Comparison of ENCODE assay signal across 26 mouse cellular contexts in genomic region chr14:99348175-99348764, GRCm38 (mm10). TPM values are rescaled to one million over a fixed set of nuclear protein-coding genes. Genes with fewer than 3 reads are reported as not detected.
DNase-seq lines count a peak whose midpoint lies in the region; ATAC-seq and TF ChIP-seq lines count a peak whose summit lies in the region.
"Had no signal": no experiment of that assay in that cellular context is flagged by ENCODE, and none has a peak within 500 bp of the region (broad histone marks: within the 10 kb centered on the region; RNA-seq: fewer than 3 reads in every experiment).

No protein-coding gene starts in this region.

- no peak overlapping the region for H3K9ac ChIP-seq in forebrain, embryonic 14.5 days (ENCODE audit: low read length)
- H3K9ac ChIP-seq in forebrain, embryonic 15.5 days (replicated peaks): no peak overlapping the region
- no peak overlapping the region for H3K9ac ChIP-seq in midbrain, embryonic 11.5 days (ENCODE audit: low read length)
- no peak overlapping the region for H3K9ac ChIP-seq in midbrain, embryonic 16.5 days (ENCODE audit: low read depth, low read length)
- H3K9ac ChIP-seq: intestine, embryonic 15.5 days; liver, embryonic 12.5 days; liver, postnatal 0 days; neural tube, embryonic 15.5 days had no signal

- H3K4me3 ChIP-seq in forebrain, embryonic 14.5 days (ENCODE audit: low read depth, low read length): no peak overlapping the region
- no peak overlapping the region for H3K4me3 ChIP-seq in forebrain, embryonic 15.5 days
- H3K4me3 ChIP-seq in midbrain, embryonic 11.5 days (ENCODE audit: low read depth, low read length): no peak overlapping the region
- no peak overlapping the region for H3K4me3 ChIP-seq in midbrain, embryonic 16.5 days (ENCODE audit: low read depth, low read length)
- peak overlapping the region; percentile 17 for H3K4me3 ChIP-seq in E14TG2a.4 (replicated peaks; ENCODE audit: low read length)
- no peak overlapping the region for H3K4me3 ChIP-seq in lung, adult 2 months (replicated peaks; ENCODE audit: extremely low read depth, low read depth, low read length)
- H3K4me3 ChIP-seq: hindbrain, embryonic 10.5 days; intestine, embryonic 15.5 days; liver, embryonic 12.5 days; neural tube, embryonic 15.5 days had no signal

- H3K27me3 ChIP-seq in forebrain, embryonic 14.5 days (replicated peaks; ENCODE audit: control insufficient read depth, insufficient read depth, low read length): no peaks in the 10 kb centered on the region
- no peaks in the 10 kb centered on the region for H3K27me3 ChIP-seq in forebrain, embryonic 15.5 days
- no peaks in the 10 kb centered on the region for H3K27me3 ChIP-seq in midbrain, embryonic 11.5 days (ENCODE audit: control insufficient read depth, insufficient read depth, low read length)
- no peaks in the 10 kb centered on the region for H3K27me3 ChIP-seq in midbrain, embryonic 16.5 days (ENCODE audit: control insufficient read depth, insufficient read depth, low read depth, low read length)
- no peaks in the 10 kb centered on the region for H3K27me3 ChIP-seq in E14TG2a.4 (ENCODE audit: insufficient read depth, low read length)
- H3K27me3 ChIP-seq: intestine, embryonic 15.5 days; liver, embryonic 12.5 days; neural tube, embryonic 15.5 days had no signal

- H3K4me2 ChIP-seq in forebrain, embryonic 14.5 days (ENCODE audit: low read length): no peak overlapping the region
- no peak overlapping the region for H3K4me2 ChIP-seq in forebrain, embryonic 15.5 days (replicated peaks)
- H3K4me2 ChIP-seq in midbrain, embryonic 11.5 days: no peak overlapping the region
- no peak overlapping the region for H3K4me2 ChIP-seq in midbrain, embryonic 16.5 days (ENCODE audit: low read length)
- H3K4me2 ChIP-seq: intestine, embryonic 15.5 days; liver, embryonic 12.5 days; neural tube, embryonic 15.5 days had no signal

- H3K4me1 ChIP-seq in forebrain, embryonic 14.5 days (ENCODE audit: control insufficient read depth, insufficient read depth, low read length): 0 out of 2 replicates have a peak, but pooled peaks cover 5% of the 10 kb centered on the region
- H3K4me1 ChIP-seq in forebrain, embryonic 15.5 days: peaks cover 8% of the 10 kb centered on the region; the same call in 1 of the 2 replicates
- peaks cover 4% of the 10 kb centered on the region for H3K4me1 ChIP-seq in midbrain, embryonic 11.5 days (ENCODE audit: control insufficient read depth, insufficient read depth, low read length)
- no peaks in the 10 kb centered on the region for H3K4me1 ChIP-seq in midbrain, embryonic 16.5 days (ENCODE audit: control insufficient read depth, insufficient read depth, low read length)
- H3K4me1 ChIP-seq in E14TG2a.4 (replicated peaks; ENCODE audit: low read depth, low read length): peaks cover 63% of the 10 kb centered on the region
- no peaks in the 10 kb centered on the region for H3K4me1 ChIP-seq in lung, adult 2 months (ENCODE audit: control insufficient read depth, insufficient read depth, low read length)
- H3K4me1 ChIP-seq: intestine, embryonic 15.5 days; liver, embryonic 12.5 days; neural tube, embryonic 15.5 days had no signal

- H3K27ac ChIP-seq in forebrain, embryonic 14.5 days (ENCODE audit: low read depth, low read length): no peak overlapping the region
- H3K27ac ChIP-seq in forebrain, embryonic 15.5 days (replicated peaks): no peak overlapping the region
- H3K27ac ChIP-seq in midbrain, embryonic 11.5 days (ENCODE audit: low read depth, low read length): no peak overlapping the region
- H3K27ac ChIP-seq in midbrain, embryonic 16.5 days (ENCODE audit: low read length): no peak overlapping the region
- H3K27ac ChIP-seq: hindbrain, embryonic 10.5 days; intestine, embryonic 15.5 days; liver, embryonic 12.5 days; macrophage; neural tube, embryonic 15.5 days had no signal

- ATAC-seq in forebrain, embryonic 14.5 days: peak; percentile 40; the same call in 1 of the 2 replicates
- ATAC-seq in forebrain, embryonic 15.5 days (replicated peaks): no peak
- ATAC-seq in midbrain, embryonic 11.5 days (ENCODE audit: low FRiP score): no peak
- no peak for ATAC-seq in midbrain, embryonic 16.5 days
- ATAC-seq: hindbrain, embryonic 16.5 days; intestine, embryonic 15.5 days; liver, embryonic 12.5 days; liver, postnatal 0 days; lung, postnatal 0 days had no signal

- no peaks in the 10 kb centered on the region for H3K9me3 ChIP-seq in forebrain, embryonic 14.5 days (replicated peaks; ENCODE audit: control insufficient read depth, low read length)
- H3K9me3 ChIP-seq in forebrain, embryonic 15.5 days: no peaks in the 10 kb centered on the region
- no peaks in the 10 kb centered on the region for H3K9me3 ChIP-seq in midbrain, embryonic 11.5 days (ENCODE audit: control insufficient read depth, low read length)
- no peaks in the 10 kb centered on the region for H3K9me3 ChIP-seq in midbrain, embryonic 16.5 days (replicated peaks; ENCODE audit: control insufficient read depth, low read length, poor library complexity, severe bottlenecking)
- H3K9me3 ChIP-seq in E14TG2a.4 (ENCODE audit: low read length): peaks cover 25% of the 10 kb centered on the region
- H3K9me3 ChIP-seq: hindbrain, embryonic 10.5 days; intestine, embryonic 15.5 days; liver, embryonic 12.5 days; neural tube, embryonic 15.5 days had no signal

- DNase-seq in forebrain, embryonic 14.5 days (ENCODE audit: low spot score): peak; percentile 44
- DNase-seq in midbrain, embryonic 11.5 days (ENCODE audit: low spot score, missing footprints): peak; percentile 61
- peak; percentile 46 for DNase-seq in R1 (ENCODE audit: low read depth, low spot score)
- DNase-seq in lung, adult 2 months: no peak
- DNase-seq in frontal cortex, adult 2 months (ENCODE audit: extremely low spot score in 1 of 2, low spot score in 1 of 2): no peak
- DNase-seq: adrenal gland, postnatal 10 days; cerebellum, adult 11-12 months; cerebellum, postnatal 10 days; heart, postnatal 14 days; kidney, adult 2 months; kidney, postnatal 36 days; layer of hippocampus, postnatal 36 days; left cerebral cortex, postnatal 4 days; liver, postnatal 0 days; retina, postnatal 1 day; right cerebral cortex, postnatal 14 days had no signal

- 60% methylated on average over 13 of the region's 13 CpGs for WGBS in forebrain, embryonic 14.5 days
- WGBS in forebrain, embryonic 15.5 days: 59% methylated on average over 13 of the region's 13 CpGs
- WGBS in midbrain, embryonic 11.5 days: 77% methylated on average over 13 of the region's 13 CpGs
- 65% methylated on average over 13 of the region's 13 CpGs for WGBS in midbrain, embryonic 16.5 days
- WGBS in lung, adult 2 months: 75% methylated on average over 13 of the region's 13 CpGs

- no peaks in the 10 kb centered on the region for H3K36me3 ChIP-seq in forebrain, embryonic 14.5 days (ENCODE audit: control insufficient read depth, insufficient read depth, low read length)
- no peaks in the 10 kb centered on the region for H3K36me3 ChIP-seq in forebrain, embryonic 15.5 days
- no peaks in the 10 kb centered on the region for H3K36me3 ChIP-seq in midbrain, embryonic 11.5 days (ENCODE audit: control insufficient read depth, insufficient read depth, low read length)
- H3K36me3 ChIP-seq in midbrain, embryonic 16.5 days (ENCODE audit: control insufficient read depth, insufficient read depth, low read length): no peaks in the 10 kb centered on the region
- peaks cover 27% of the 10 kb centered on the region for H3K36me3 ChIP-seq in E14TG2a.4 (ENCODE audit: insufficient read depth, low read length)
- H3K36me3 ChIP-seq: hindbrain, embryonic 10.5 days; intestine, embryonic 15.5 days; liver, embryonic 12.5 days; neural tube, embryonic 15.5 days had no signal

- TF ChIP-seq CTCF in E14TG2a.4 (conservative IDR thresholded peaks at IDR 0.05; ENCODE audit: low read length): no peak
- no peak for TF ChIP-seq CTCF in lung, adult 2 months (IDR thresholded peaks at IDR 0.05; ENCODE audit: insufficient read depth, low read length)

- TF ChIP-seq POLR2A in lung, adult 2 months (IDR thresholded peaks at IDR 0.05; ENCODE audit: borderline replicate concordance, extremely low read depth, low read depth, low read length): no peak

RNA-seq across cellular contexts. Expression of gene Klf5, which starts 49.8 kb away (rescaled TPM):
- 2.3 and 3.7 TPM in 2 replicates for polyA plus RNA-seq in forebrain, embryonic 14.5 days (2014; fragmentation: Nextera tagmentation; extraction: Ambion mirVana)
- polyA plus RNA-seq in forebrain, embryonic 15.5 days (2015; fragmentation: Nextera tagmentation; extraction: Ambion mirVana): 4.1 and 4.7 TPM in 2 replicates
- 2.9 and 3.4 TPM in 2 replicates for polyA plus RNA-seq in midbrain, embryonic 11.5 days (2014; fragmentation: Nextera tagmentation; extraction: Ambion mirVana)
- 3.5 and 3.7 TPM in 2 replicates for polyA plus RNA-seq in midbrain, embryonic 16.5 days (2015; fragmentation: Nextera tagmentation; extraction: Ambion mirVana)
- 39.9 and 43.1 TPM in 2 replicates for polyA plus RNA-seq in lung, adult 2 months (2012; rRNA removed)
- 5.0 and 5.6 TPM in 2 replicates for polyA plus RNA-seq in frontal cortex, adult 2 months (2012; rRNA removed)
- polyA plus RNA-seq: macrophage had no signal

Comparison
In these comparisons a context has a peak if more than half of its experiments do, and no peak if none do; other contexts are left out.
1. DNase-seq: peak in forebrain, embryonic 14.5 days (single experiment), midbrain, embryonic 11.5 days (single experiment) and R1 (single experiment); none in lung, adult 2 months (single experiment) and frontal cortex, adult 2 months (0 of 2).